Mouse (Mus musculus) lung, postnatal 0 days (tissue): ENCODE data around the gene Pcdh15.

Experiments
- CTCF ChIP-seq: IDR thresholded peaks from 2 replicates; pipeline ENCODE4 v1.5.1; 2016; ENCODE audit warnings: antibody characterized with exemption, mild to moderate bottlenecking
- EP300 ChIP-seq: IDR thresholded peaks from 2 replicates; pipeline ENCODE4 v1.6.1; 2016; ENCODE audit warnings: antibody characterized with exemption, mild to moderate bottlenecking, control low read depth

GRCm38 (mm10) chr10:73931996-73932679 lies 833.0 kb downstream of the Pcdh15 start:
- no peak for TF ChIP-seq EP300
- TF ChIP-seq CTCF, result no peak
